Mouse (Mus musculus): ENCODE measurements at regions not wholly inside any gene's neighbourhood (a gene's known extent, or its start where the extent isn't known, plus 50 kb on each side); places are given as distances from the start of the nearest gene placed in this dataset.

GRCm38 (mm10) chr15:38586594-38586993 lies 1161.2 kb downstream of the 4930447A16Rik start:
- TF ChIP-seq CTCF (conservative IDR thresholded peaks at IDR 0.05; ENCODE audit: low read length) = no peak
- no peak for TF ChIP-seq NANOG (IDR thresholded peaks at IDR 0.05; ENCODE audit: borderline replicate concordance, low read length)
- no peak for TF ChIP-seq POU5F1 (IDR thresholded peaks at IDR 0.05; ENCODE audit: borderline replicate concordance, low read length)

Data from E14TG2a.4 (cell line).